Mouse (Mus musculus): ENCODE data around the gene Pcbd1.
"Not testable (repeated sequence)": the region's sequence is repeated elsewhere in the genome, so short reads cannot be mapped to it uniquely, and the experiment has no call there.

Pcbd1 gene

GRCm38 (mm10) chr10:61103564-61104114 lies 14.5 kb downstream of the Pcbd1 start:
- no peak for DNase-seq

GRCm38 (mm10) chr10:61114246-61114720 lies 25.2 kb downstream of the Pcbd1 start:
- no peak for DNase-seq

GRCm38 (mm10) chr10:61121732-61122131 lies 32.6 kb downstream of the Pcbd1 start:
- not testable (repeated sequence) for DNase-seq

GRCm38 (mm10) chr10:61123276-61123913 lies 34.3 kb downstream of the Pcbd1 start:
- no peak for DNase-seq

- DNase-seq = no peak
Observed at GRCm38 (mm10) chr10:61124462-61124861, 35.3 kb downstream of the Pcbd1 start.

- no peak for DNase-seq
Observed at GRCm38 (mm10) chr10:61128701-61129365, 39.7 kb downstream of the Pcbd1 start.

GRCm38 (mm10) chr10:61130959-61131358 lies 41.8 kb downstream of the Pcbd1 start:
- no peak for DNase-seq

- DNase-seq = no peak
Observed at GRCm38 (mm10) chr10:61134041-61134440, 44.9 kb downstream of the Pcbd1 start.

GRCm38 (mm10) chr10:61135226-61135839 lies 46.2 kb downstream of the Pcbd1 start:
- no peak for DNase-seq

- DNase-seq = no peak
Observed at GRCm38 (mm10) chr10:61137567-61137966, 48.4 kb downstream of the Pcbd1 start.

- no peak for DNase-seq
Observed at GRCm38 (mm10) chr10:61143343-61143742, 54.2 kb downstream of the Pcbd1 start.
